8 mouse cellular contexts compared by ENCODE assay signal in genomic region chr4:62699191-62699812, GRCm38 (mm10).
A peak's percentile ranks its signal among the peaks of the same experiment; 100 is the strongest.
DNase-seq lines count a peak whose midpoint lies in the region; ATAC-seq and TF ChIP-seq lines count a peak whose summit lies in the region.

No protein-coding gene starts in this region.

- intact Hi-C loops in heart, adult 2 months (cut with DNase I): loop anchor here (2.0 kb wide), 2 partner anchors 29 to 37 kb away; no protein-coding TSS in a partner anchor

- H3K27ac ChIP-seq in thymus, adult 2 months (ENCODE audit: control insufficient read depth, insufficient read depth, low read length): no peak overlapping the region
- peak overlapping the region; percentile 65 for H3K27ac ChIP-seq in embryonic facial prominence, embryonic 12.5 days
- H3K27ac ChIP-seq in heart, adult 2 months: peak overlapping the region; percentile 85
- H3K27ac ChIP-seq in kidney, adult 2 months (ENCODE audit: insufficient read depth, low read depth, low read length): peak overlapping the region; percentile 14; the same call in 1 of the 2 replicates
- H3K27ac ChIP-seq in limb, embryonic 10.5 days: peak overlapping the region; percentile 86
- H3K27ac ChIP-seq in midbrain, embryonic 10.5 days (replicated peaks): peak overlapping the region; percentile 80

- H3K79me2 ChIP-seq in heart, adult 2 months (replicated peaks; ENCODE audit: control insufficient read depth, insufficient read depth, low read length): no peaks in the 10 kb centered on the region

- no peak for TF ChIP-seq CTCF in thymus, adult 2 months (IDR thresholded peaks at IDR 0.05; ENCODE audit: borderline replicate concordance, control insufficient read depth, extremely low read depth, insufficient read depth, low read length, poor library complexity)
- peak; percentile 68 for TF ChIP-seq CTCF in heart, adult 2 months (IDR thresholded peaks at IDR 0.05)
- peak; percentile 19; the same call in 1 of the 2 replicates for TF ChIP-seq CTCF in kidney, adult 2 months (conservative IDR thresholded peaks at IDR 0.05; ENCODE audit: insufficient read depth, insufficient read length, low read depth, low read length)

- H3K9ac ChIP-seq in embryonic facial prominence, embryonic 12.5 days: peak overlapping the region; percentile 49; the same call in 1 of the 2 replicates
- H3K9ac ChIP-seq in heart, adult 2 months (ENCODE audit: low read depth, low read length): peak overlapping the region; percentile 69

- TF ChIP-seq POLR2A in thymus, adult 2 months (IDR thresholded peaks at IDR 0.05; ENCODE audit: control insufficient read depth, extremely low read depth, insufficient read depth, low read length, poor library complexity): no peak
- peak; percentile 99 for TF ChIP-seq POLR2A in heart, adult 2 months (IDR thresholded peaks at IDR 0.05; ENCODE audit: insufficient read depth, low read depth, low read length)
- peak; percentile 89 for TF ChIP-seq POLR2A in kidney, adult 2 months (IDR thresholded peaks at IDR 0.05; ENCODE audit: low read depth, low read length)

- 56% methylated on average over 10 of the region's 10 CpGs for WGBS in thymus, adult 2 months
- 1% methylated on average over 10 of the region's 10 CpGs for WGBS in embryonic facial prominence, embryonic 12.5 days
- WGBS in heart, adult 2 months: under 1% methylated on average over 10 of the region's 10 CpGs
- 2% methylated on average over 10 of the region's 10 CpGs for WGBS in kidney, adult 2 months
- under 1% methylated on average over 10 of the region's 10 CpGs for WGBS in limb, embryonic 10.5 days
- under 1% methylated on average over 10 of the region's 10 CpGs for WGBS in midbrain, embryonic 10.5 days

- peak; percentile 42 to 46 for DNase-seq in thymus, adult 18-20 months
- DNase-seq in thymus, adult 2 months: no peak
- DNase-seq in heart, adult 2 months: peak; percentile 94 to 96
- DNase-seq in kidney, adult 2 months: peak; percentile 97
- peak; percentile 91 for DNase-seq in limb, embryonic 10.5 days (ENCODE audit: low spot score)
- DNase-seq in midbrain, embryonic 10.5 days (ENCODE audit: low spot score): peak; percentile 90
- peak; percentile 96 for DNase-seq in skeletal muscle tissue, adult 2 months (ENCODE audit: low read depth, low spot score)

- peak; percentile 88 for ATAC-seq in embryonic facial prominence, embryonic 12.5 days (ENCODE audit: insufficient number of reproducible peaks, insufficient read depth, low FRiP score, low TSS enrichment)

- no peaks in the 10 kb centered on the region for H3K27me3 ChIP-seq in thymus, adult 2 months (ENCODE audit: control insufficient read depth, insufficient read depth, low read length)
- H3K27me3 ChIP-seq in embryonic facial prominence, embryonic 12.5 days: no peaks in the 10 kb centered on the region
- H3K27me3 ChIP-seq in heart, adult 2 months (ENCODE audit: control insufficient read depth, insufficient read depth, low read length): no peaks in the 10 kb centered on the region
- H3K27me3 ChIP-seq in kidney, adult 2 months (replicated peaks; ENCODE audit: control insufficient read depth, insufficient read depth, low read length): no peaks in the 10 kb centered on the region
- no peaks in the 10 kb centered on the region for H3K27me3 ChIP-seq in limb, embryonic 10.5 days (ENCODE audit: low read depth, poor library complexity, severe bottlenecking)
- H3K27me3 ChIP-seq in midbrain, embryonic 10.5 days (ENCODE audit: low read depth, poor library complexity, severe bottlenecking): no peaks in the 10 kb centered on the region

- H3K4me3 ChIP-seq in thymus, adult 2 months (ENCODE audit: control insufficient read depth, insufficient read depth, low read length): no peak overlapping the region
- H3K4me3 ChIP-seq in embryonic facial prominence, embryonic 12.5 days: peak overlapping the region; percentile 33
- H3K4me3 ChIP-seq in heart, adult 2 months: peak overlapping the region; percentile 57
- peak overlapping the region; percentile 47 for H3K4me3 ChIP-seq in kidney, adult 2 months (ENCODE audit: insufficient read depth, low read depth, low read length)
- H3K4me3 ChIP-seq in limb, embryonic 10.5 days: peak overlapping the region; percentile 51
- peak overlapping the region; percentile 34 for H3K4me3 ChIP-seq in midbrain, embryonic 10.5 days

- no peaks in the 10 kb centered on the region for H3K9me3 ChIP-seq in embryonic facial prominence, embryonic 12.5 days
- no peaks in the 10 kb centered on the region for H3K9me3 ChIP-seq in limb, embryonic 10.5 days (replicated peaks)
- no peaks in the 10 kb centered on the region for H3K9me3 ChIP-seq in midbrain, embryonic 10.5 days (replicated peaks)

- peak overlapping the region; percentile 57 for H3K4me2 ChIP-seq in embryonic facial prominence, embryonic 12.5 days (replicated peaks)

- TF ChIP-seq EP300 in heart, adult 2 months (IDR thresholded peaks at IDR 0.05; ENCODE audit: insufficient read depth, low read depth, low read length): peak; percentile 94

- peaks cover 9% of the 10 kb centered on the region for H3K4me1 ChIP-seq in thymus, adult 2 months (replicated peaks; ENCODE audit: control insufficient read depth, insufficient read depth, low read length)
- peaks cover 43% of the 10 kb centered on the region for H3K4me1 ChIP-seq in embryonic facial prominence, embryonic 12.5 days
- peaks cover 32% of the 10 kb centered on the region for H3K4me1 ChIP-seq in heart, adult 2 months (ENCODE audit: control insufficient read depth, insufficient read depth, low read length)
- peaks cover 7% of the 10 kb centered on the region; the same call in 1 of the 2 replicates for H3K4me1 ChIP-seq in kidney, adult 2 months (ENCODE audit: control insufficient read depth, insufficient read depth, low read length)
- H3K4me1 ChIP-seq in limb, embryonic 10.5 days: peaks cover 44% of the 10 kb centered on the region
- peaks cover 45% of the 10 kb centered on the region for H3K4me1 ChIP-seq in midbrain, embryonic 10.5 days

- H3K36me3 ChIP-seq in thymus, adult 2 months (ENCODE audit: control insufficient read depth, insufficient read depth, low read length): no peaks in the 10 kb centered on the region; the same call in 1 of the 2 replicates
- peaks cover 36% of the 10 kb centered on the region for H3K36me3 ChIP-seq in embryonic facial prominence, embryonic 12.5 days
- peaks cover 7% of the 10 kb centered on the region for H3K36me3 ChIP-seq in heart, adult 2 months (ENCODE audit: control insufficient read depth, insufficient read depth, low read length)
- H3K36me3 ChIP-seq in kidney, adult 2 months (ENCODE audit: control insufficient read depth, insufficient read depth, low read length): no peaks in the 10 kb centered on the region
- peaks cover 41% of the 10 kb centered on the region for H3K36me3 ChIP-seq in limb, embryonic 10.5 days
- H3K36me3 ChIP-seq in midbrain, embryonic 10.5 days: peaks cover 59% of the 10 kb centered on the region
